Comparison of ENCODE assay signal across 21 mouse cellular contexts in genomic region chr2:101962349-101962748, GRCm38 (mm10).
DNase-seq lines count a peak whose midpoint lies in the region; ATAC-seq and TF ChIP-seq lines count a peak whose summit lies in the region.
"Had no signal": no experiment of that assay in that cellular context is flagged by ENCODE, and none has a peak within 500 bp of the region (broad histone marks: within the 10 kb centered on the region; RNA-seq: fewer than 3 reads in every experiment).

No protein-coding gene starts in this region.

- TF ChIP-seq CTCF in midbrain, postnatal 0 days (IDR thresholded peaks at IDR 0.05), result no peak

- no peaks in the 10 kb centered on the region for H3K27me3 ChIP-seq in hindbrain, embryonic 13.5 days
- no peaks in the 10 kb centered on the region for H3K27me3 ChIP-seq in hindbrain, embryonic 11.5 days (ENCODE audit: control insufficient read depth, insufficient read depth, low read length)
- no peaks in the 10 kb centered on the region for H3K27me3 ChIP-seq in midbrain, embryonic 16.5 days (ENCODE audit: control insufficient read depth, insufficient read depth, low read depth, low read length)
- no peaks in the 10 kb centered on the region for H3K27me3 ChIP-seq in midbrain, postnatal 0 days (ENCODE audit: insufficient read depth, low read length)
- no peaks in the 10 kb centered on the region for H3K27me3 ChIP-seq in embryonic facial prominence, embryonic 13.5 days
- H3K27me3 ChIP-seq: forebrain, embryonic 15.5 days; limb, embryonic 12.5 days; liver, embryonic 13.5 days; lung, embryonic 15.5 days had no signal

- peak overlapping the region; percentile 40; the same call in 1 of the 2 replicates for H3K27ac ChIP-seq in hindbrain, embryonic 13.5 days
- no peak overlapping the region for H3K27ac ChIP-seq in hindbrain, embryonic 11.5 days (ENCODE audit: low read depth, low read length)
- H3K27ac ChIP-seq in midbrain, embryonic 16.5 days (ENCODE audit: low read length), result no peak overlapping the region
- H3K27ac ChIP-seq in midbrain, postnatal 0 days (ENCODE audit: low read depth, low read length), result no peak overlapping the region
- H3K27ac ChIP-seq in embryonic facial prominence, embryonic 13.5 days, result 0 out of 2 replicates have a peak overlapping the region, but pooled peaks have one; percentile 1
- H3K27ac ChIP-seq: forebrain, embryonic 15.5 days; left cerebral cortex, adult 2 months; limb, embryonic 12.5 days; liver, embryonic 13.5 days; lung, embryonic 15.5 days; stomach, postnatal 0 days had no signal

- H3K9me3 ChIP-seq in hindbrain, embryonic 13.5 days, result no peaks in the 10 kb centered on the region
- no peaks in the 10 kb centered on the region for H3K9me3 ChIP-seq in hindbrain, embryonic 11.5 days (ENCODE audit: control insufficient read depth, low read length)
- H3K9me3 ChIP-seq in midbrain, embryonic 16.5 days (replicated peaks; ENCODE audit: control insufficient read depth, low read length, poor library complexity, severe bottlenecking), result no peaks in the 10 kb centered on the region
- no peaks in the 10 kb centered on the region for H3K9me3 ChIP-seq in midbrain, postnatal 0 days (ENCODE audit: low read length)
- no peaks in the 10 kb centered on the region for H3K9me3 ChIP-seq in embryonic facial prominence, embryonic 13.5 days
- H3K9me3 ChIP-seq: forebrain, embryonic 15.5 days; limb, embryonic 12.5 days; liver, embryonic 13.5 days; lung, embryonic 15.5 days had no signal

- WGBS in hindbrain, embryonic 13.5 days, result 73% methylated on average over 7 of the region's 7 CpGs
- WGBS in hindbrain, embryonic 11.5 days, result 71% methylated on average over 7 of the region's 7 CpGs
- WGBS in midbrain, embryonic 16.5 days, result 62% methylated on average over 7 of the region's 7 CpGs
- 66% methylated on average over 7 of the region's 7 CpGs for WGBS in midbrain, postnatal 0 days
- 31% methylated on average over 7 of the region's 7 CpGs for WGBS in embryonic facial prominence, embryonic 13.5 days

- H3K36me3 ChIP-seq in hindbrain, embryonic 13.5 days, result no peaks in the 10 kb centered on the region
- H3K36me3 ChIP-seq in hindbrain, embryonic 11.5 days (ENCODE audit: control insufficient read depth, insufficient read depth, low read length), result no peaks in the 10 kb centered on the region
- no peaks in the 10 kb centered on the region for H3K36me3 ChIP-seq in midbrain, embryonic 16.5 days (ENCODE audit: control insufficient read depth, insufficient read depth, low read length)
- no peaks in the 10 kb centered on the region for H3K36me3 ChIP-seq in midbrain, postnatal 0 days (ENCODE audit: insufficient read depth, low read length)
- no peaks in the 10 kb centered on the region for H3K36me3 ChIP-seq in embryonic facial prominence, embryonic 13.5 days
- H3K36me3 ChIP-seq: forebrain, embryonic 15.5 days; limb, embryonic 12.5 days; liver, embryonic 13.5 days; lung, embryonic 15.5 days had no signal

- peaks cover 67% of the 10 kb centered on the region for H3K4me1 ChIP-seq in hindbrain, embryonic 13.5 days (replicated peaks)
- H3K4me1 ChIP-seq in hindbrain, embryonic 11.5 days (replicated peaks; ENCODE audit: control insufficient read depth, insufficient read depth, low read length), result peaks cover 2% of the 10 kb centered on the region; the same call in 1 of the 2 replicates
- H3K4me1 ChIP-seq in midbrain, embryonic 16.5 days (ENCODE audit: control insufficient read depth, insufficient read depth, low read length), result peaks cover 33% of the 10 kb centered on the region
- H3K4me1 ChIP-seq in midbrain, postnatal 0 days (ENCODE audit: insufficient read depth, low read length), result peaks cover 15% of the 10 kb centered on the region
- peaks cover 33% of the 10 kb centered on the region for H3K4me1 ChIP-seq in embryonic facial prominence, embryonic 13.5 days

- H3K4me2 ChIP-seq in hindbrain, embryonic 13.5 days, result no peak overlapping the region
- no peak overlapping the region for H3K4me2 ChIP-seq in hindbrain, embryonic 11.5 days (replicated peaks; ENCODE audit: low read depth, low read length)
- H3K4me2 ChIP-seq in midbrain, embryonic 16.5 days (ENCODE audit: low read length), result no peak overlapping the region
- H3K4me2 ChIP-seq in midbrain, postnatal 0 days (ENCODE audit: low read depth, low read length, poor library complexity, severe bottlenecking), result no peak overlapping the region
- H3K4me2 ChIP-seq in embryonic facial prominence, embryonic 13.5 days, result no peak overlapping the region
- H3K4me2 ChIP-seq: forebrain, embryonic 15.5 days; heart, embryonic 11.5 days; limb, embryonic 12.5 days; liver, embryonic 13.5 days; lung, embryonic 15.5 days had no signal

- no peak for ATAC-seq in hindbrain, embryonic 13.5 days (ENCODE audit: low FRiP score)
- ATAC-seq in hindbrain, embryonic 11.5 days (ENCODE audit: low FRiP score), result no peak
- ATAC-seq in midbrain, embryonic 16.5 days, result 0 out of 2 replicates have a peak, but pooled peaks have one; percentile 4
- no peak for ATAC-seq in midbrain, postnatal 0 days (ENCODE audit: low FRiP score)
- ATAC-seq in embryonic facial prominence, embryonic 13.5 days (ENCODE audit: insufficient number of reproducible peaks, insufficient read depth, low FRiP score, low TSS enrichment, low read depth), result 0 out of 2 replicates have a peak, but pooled peaks have one; percentile 33
- ATAC-seq: forebrain, embryonic 15.5 days; inflammation-experienced regulatory T-cells, adult 6 months had no signal

- H3K4me3 ChIP-seq in hindbrain, embryonic 13.5 days, result no peak overlapping the region
- no peak overlapping the region for H3K4me3 ChIP-seq in hindbrain, embryonic 11.5 days (ENCODE audit: low read depth, low read length)
- H3K4me3 ChIP-seq in midbrain, embryonic 16.5 days (ENCODE audit: low read depth, low read length), result no peak overlapping the region
- no peak overlapping the region for H3K4me3 ChIP-seq in midbrain, postnatal 0 days (ENCODE audit: low read depth, low read length)
- H3K4me3 ChIP-seq in embryonic facial prominence, embryonic 13.5 days, result no peak overlapping the region
- H3K4me3 ChIP-seq: forebrain, embryonic 15.5 days; left cerebral cortex, adult 2 months; limb, embryonic 12.5 days; liver, embryonic 13.5 days; lung, embryonic 15.5 days had no signal

- no peak for DNase-seq in hindbrain, embryonic 11.5 days (ENCODE audit: low spot score)
- DNase-seq in midbrain, postnatal 0 days (ENCODE audit: low spot score), result no peak
- no peak for DNase-seq in cerebellum, adult 11-12 months
- DNase-seq in left cerebral cortex, adult 18-20 months (ENCODE audit: low spot score in 2 of 2), result no peak
- DNase-seq: adrenal gland, adult 2 months; cerebellum, adult 9-11 months; heart, postnatal 10 days; kidney, adult 9 months; kidney, postnatal 36 days; liver, embryonic 13.5 days; right cerebral cortex, adult 18-20 months had no signal

- H3K9ac ChIP-seq in hindbrain, embryonic 13.5 days, result no peak overlapping the region
- H3K9ac ChIP-seq in hindbrain, embryonic 11.5 days (ENCODE audit: low read depth, low read length), result no peak overlapping the region
- no peak overlapping the region for H3K9ac ChIP-seq in midbrain, embryonic 16.5 days (ENCODE audit: low read depth, low read length)
- H3K9ac ChIP-seq in midbrain, postnatal 0 days (replicated peaks; ENCODE audit: low read length, poor library complexity, severe bottlenecking), result no peak overlapping the region
- H3K9ac ChIP-seq in embryonic facial prominence, embryonic 13.5 days, result no peak overlapping the region
- H3K9ac ChIP-seq: forebrain, embryonic 15.5 days; limb, embryonic 12.5 days; liver, embryonic 13.5 days; lung, embryonic 15.5 days had no signal

Comparison
In these comparisons a context has a peak if more than half of its experiments do, and no peak if none do; other contexts are left out.
1. ATAC-seq: peak in midbrain, embryonic 16.5 days (single experiment) and embryonic facial prominence, embryonic 13.5 days (single experiment); none in hindbrain, embryonic 13.5 days (single experiment), hindbrain, embryonic 11.5 days (single experiment) and midbrain, postnatal 0 days (single experiment).
2. H3K27ac ChIP-seq: peak in hindbrain, embryonic 13.5 days (single experiment) and embryonic facial prominence, embryonic 13.5 days (single experiment); none in hindbrain, embryonic 11.5 days (single experiment), midbrain, embryonic 16.5 days (single experiment) and midbrain, postnatal 0 days (single experiment).